Mouse (Mus musculus): Measurements from ENCODE around the gene Epp13. TPM values are rescaled to one million over a fixed set of nuclear protein-coding genes. Genes with fewer than 3 reads are reported as not detected.
"Not testable (repeated sequence)": the region's sequence is repeated elsewhere in the genome, so short reads cannot be mapped to it uniquely, and the experiment has no call there.

Epp13 gene
- not detected in 2 replicates for polyA plus RNA-seq (2015; fragmentation: Nextera tagmentation; extraction: Ambion mirVana)

DNA sequence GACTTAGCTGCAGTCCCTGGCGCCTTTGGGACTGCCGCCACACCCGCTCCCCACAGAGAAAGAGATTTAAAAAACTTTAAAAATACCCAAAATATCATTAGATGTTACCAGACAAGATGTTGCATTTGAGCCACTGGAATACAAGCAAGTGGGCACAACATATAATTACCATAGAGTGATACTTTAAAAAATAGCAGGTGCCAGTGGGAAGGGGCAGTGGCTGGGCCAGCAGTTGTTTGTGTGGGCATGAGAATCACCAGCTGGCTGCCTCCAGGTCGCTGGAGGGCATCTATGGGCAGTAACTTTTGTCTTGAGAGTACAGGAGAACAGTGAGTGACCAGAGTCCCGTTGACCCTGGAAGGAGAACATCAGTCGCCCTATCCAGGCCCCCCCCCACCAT is at the start of gene Epp13:
Epp13 (plus strand) TSS at position 301 of the 400 bp plus-strand sequence.
- Histone ChIP-seq H3K36me3 (replicated peaks) (no peaks in the 10 kb centered on the region), H3K4me1 (replicated peaks) (no peaks in the 10 kb centered on the region), H3K4me2 (no peak within 1 kb of the TSS), H3K9me3 (replicated peaks) (no peaks in the 10 kb centered on the region), H3K27me3 (no peaks in the 10 kb centered on the region), H3K9ac (no peak within 1 kb of the TSS), H3K27ac (replicated peaks) (no peak within 1 kb of the TSS), H3K4me3 (replicated peaks) (no peak within 1 kb of the TSS)
- no peak for ATAC-seq (ENCODE audit: insufficient read depth)
- 70% methylated on average over 6 of the region's 6 CpGs for WGBS (ENCODE audit: insufficient replicate concordance)

DNA sequence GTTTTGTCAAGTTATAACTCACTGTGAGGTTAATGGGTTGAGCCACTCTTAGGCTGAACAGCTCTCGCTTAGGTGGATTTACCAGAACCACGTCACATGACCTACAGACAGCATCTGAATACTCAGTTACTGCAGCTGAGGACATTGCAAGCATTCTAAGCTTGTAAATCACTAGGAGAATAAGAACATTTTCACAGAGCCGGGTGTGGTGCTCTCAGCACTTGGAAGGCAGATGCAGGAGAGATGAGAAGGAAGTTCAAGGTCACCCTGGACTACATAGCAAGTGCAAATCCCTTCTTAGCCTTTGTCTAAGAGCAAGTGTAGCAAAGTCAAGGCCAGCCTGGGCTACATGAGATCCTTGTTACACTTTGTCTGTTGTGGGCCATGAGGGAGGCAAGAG is 48.3 kb upstream of the Epp13 start:
- no peaks in the 10 kb centered on the region for H3K4me1 ChIP-seq (replicated peaks)
- H3K4me2 ChIP-seq, result no peak overlapping the region
- no peaks in the 10 kb centered on the region for H3K27me3 ChIP-seq
- no peak for ATAC-seq (ENCODE audit: insufficient read depth)
- WGBS (ENCODE audit: insufficient replicate concordance), result 49% methylated on average over 3 of the region's 3 CpGs
- no peaks in the 10 kb centered on the region for H3K36me3 ChIP-seq (replicated peaks)
- no peak overlapping the region for H3K27ac ChIP-seq (replicated peaks)
- no peak overlapping the region for H3K4me3 ChIP-seq (replicated peaks)
- H3K9me3 ChIP-seq (replicated peaks), result no peaks in the 10 kb centered on the region
- H3K9ac ChIP-seq, result no peak overlapping the region

DNA sequence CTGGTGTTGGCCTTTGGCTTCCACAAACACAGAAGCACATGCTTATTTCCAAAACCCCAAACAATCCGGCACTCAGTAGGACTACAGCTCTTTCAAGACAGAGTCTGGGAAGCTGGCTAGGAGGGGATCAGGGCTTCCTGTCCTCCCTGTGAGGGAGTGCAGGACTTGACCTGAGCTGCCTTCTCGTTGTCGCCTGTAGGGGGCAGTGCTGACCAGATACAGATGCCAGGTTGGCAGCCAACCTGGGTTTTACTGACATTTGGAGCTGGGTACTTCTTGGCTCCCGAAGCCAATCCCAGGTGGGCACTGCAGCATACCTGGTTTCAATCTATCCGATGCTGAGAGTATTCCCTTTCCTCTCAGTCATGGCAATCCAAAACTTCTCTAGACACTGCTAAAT is 39.4 kb upstream of the Epp13 start:
- no peak overlapping the region for H3K4me2 ChIP-seq
- no peak overlapping the region for H3K27ac ChIP-seq (replicated peaks)
- ATAC-seq (ENCODE audit: insufficient read depth), result no peak
- no peaks in the 10 kb centered on the region for H3K36me3 ChIP-seq (replicated peaks)
- no peak overlapping the region for H3K4me3 ChIP-seq (replicated peaks)
- no peaks in the 10 kb centered on the region for H3K9me3 ChIP-seq (replicated peaks)
- no peaks in the 10 kb centered on the region for H3K4me1 ChIP-seq (replicated peaks)
- H3K27me3 ChIP-seq, result no peaks in the 10 kb centered on the region
- WGBS (ENCODE audit: insufficient replicate concordance), result 26% methylated on average over 5 of the region's 5 CpGs
- no peak overlapping the region for H3K9ac ChIP-seq

DNA sequence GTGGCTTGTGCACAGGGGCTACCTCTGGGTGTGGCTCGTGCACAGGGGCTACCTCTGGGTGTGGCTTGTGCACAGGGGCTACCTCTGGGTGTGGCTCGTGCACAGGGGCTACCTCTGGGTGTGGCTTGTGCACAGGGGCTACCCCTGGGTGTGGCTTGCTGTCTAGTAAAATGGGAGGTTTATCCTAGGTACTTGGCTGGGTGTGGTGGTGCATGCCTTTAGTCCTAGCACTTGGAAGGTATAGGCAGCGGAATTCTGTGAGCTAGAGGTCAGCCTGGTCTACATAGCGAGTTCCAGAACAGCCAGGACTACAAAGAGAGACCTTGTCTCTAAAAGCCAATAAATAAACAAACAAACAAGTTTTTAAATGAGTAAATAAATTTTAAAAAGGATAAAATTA is 37.8 kb upstream of the Epp13 start:
- WGBS (ENCODE audit: insufficient replicate concordance), result 44% methylated on average over 4 of the region's 4 CpGs
- not testable (repeated sequence) for H3K9me3 ChIP-seq (replicated peaks); H3K4me1 ChIP-seq (replicated peaks); H3K27me3 ChIP-seq; H3K4me3 ChIP-seq (replicated peaks); ATAC-seq (ENCODE audit: insufficient read depth); H3K4me2 ChIP-seq; H3K27ac ChIP-seq (replicated peaks); H3K9ac ChIP-seq; H3K36me3 ChIP-seq (replicated peaks)

DNA sequence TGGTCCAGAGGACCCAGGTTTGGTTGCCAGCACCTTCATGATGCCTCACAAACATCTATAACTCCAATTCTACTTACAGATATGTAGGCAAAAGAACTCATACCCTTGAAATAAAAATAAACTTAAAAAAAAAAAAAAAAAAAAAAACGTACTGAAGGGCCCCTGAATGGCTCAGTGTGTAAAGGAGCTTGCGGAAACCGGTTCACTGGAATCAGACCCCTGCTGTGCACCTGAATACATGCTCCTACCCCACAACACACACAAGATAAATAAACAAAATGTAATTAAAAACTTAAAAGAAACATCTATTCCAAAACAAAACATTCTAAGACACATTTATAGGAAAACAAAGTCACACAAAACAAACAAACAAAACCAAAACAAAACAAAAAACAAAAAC is 32.4 kb upstream of the Epp13 start:
- no peak overlapping the region for H3K4me3 ChIP-seq (replicated peaks)
- H3K27ac ChIP-seq (replicated peaks), result no peak overlapping the region
- H3K9ac ChIP-seq, result no peak overlapping the region
- 45% methylated on average over 3 of the region's 3 CpGs for WGBS (ENCODE audit: insufficient replicate concordance)
- H3K9me3 ChIP-seq (replicated peaks), result no peaks in the 10 kb centered on the region
- no peaks in the 10 kb centered on the region for H3K4me1 ChIP-seq (replicated peaks)
- no peak for ATAC-seq (ENCODE audit: insufficient read depth)
- H3K36me3 ChIP-seq (replicated peaks), result no peaks in the 10 kb centered on the region
- no peaks in the 10 kb centered on the region for H3K27me3 ChIP-seq
- H3K4me2 ChIP-seq, result no peak overlapping the region

DNA sequence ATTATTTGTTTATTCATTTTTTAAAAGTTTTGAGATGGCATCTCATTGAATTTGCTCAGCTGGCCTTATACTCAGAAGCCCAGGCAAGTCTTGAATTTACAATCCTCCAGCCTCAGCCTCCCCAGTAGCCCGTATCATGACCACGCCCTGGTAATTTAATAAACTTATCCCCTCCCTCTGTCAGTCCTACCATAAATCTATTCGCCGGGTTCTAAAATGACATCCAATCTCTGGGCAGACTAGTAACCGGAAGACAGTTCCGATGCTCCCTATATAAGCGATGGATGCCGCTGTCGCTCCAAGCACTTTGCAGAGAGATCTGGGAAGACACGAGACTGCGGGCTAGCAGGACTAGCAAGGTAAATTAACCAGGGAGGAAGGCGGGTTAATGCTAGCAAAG is 30.5 kb upstream of the Epp13 start, which contains the start of gene Zscan5b:
Zscan5b (plus strand) TSS at position 301 of the 400 bp plus-strand sequence.
- WGBS (ENCODE audit: insufficient replicate concordance), result 80% methylated on average over 12 of the region's 12 CpGs
- H3K4me3 ChIP-seq (replicated peaks), result no peak within 1 kb of the TSS
- ATAC-seq (ENCODE audit: insufficient read depth), result no peak
- H3K9me3 ChIP-seq (replicated peaks), result no peaks in the 10 kb centered on the region
- no peak within 1 kb of the TSS for H3K27ac ChIP-seq (replicated peaks)
- no peak within 1 kb of the TSS for H3K4me2 ChIP-seq
- H3K27me3 ChIP-seq, result no peaks in the 10 kb centered on the region
- no peaks in the 10 kb centered on the region for H3K4me1 ChIP-seq (replicated peaks)
- no peaks in the 10 kb centered on the region for H3K36me3 ChIP-seq (replicated peaks)
- H3K9ac ChIP-seq, result no peak within 1 kb of the TSS

DNA sequence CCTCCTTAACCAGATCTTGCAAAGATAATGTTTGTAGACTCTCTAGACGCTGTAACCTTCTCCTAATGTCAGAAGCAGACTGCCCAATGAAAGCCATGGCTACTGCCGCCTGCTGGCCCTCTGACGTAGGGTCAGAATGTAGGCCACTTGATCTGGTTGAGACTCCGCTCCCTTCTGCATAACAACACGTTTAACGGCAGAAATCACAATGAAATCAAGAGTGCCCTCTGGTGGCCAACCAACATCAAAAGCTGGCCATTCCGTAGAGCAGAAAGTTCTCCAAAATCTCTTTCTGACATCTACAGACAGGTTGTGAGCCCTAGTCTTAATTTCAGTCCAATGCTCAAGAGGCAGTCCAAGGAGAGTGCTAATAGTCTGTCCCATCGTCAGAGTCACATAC is 24.0 kb upstream of the Epp13 start:
- H3K9me3 ChIP-seq (replicated peaks); H3K27ac ChIP-seq (replicated peaks); ATAC-seq (ENCODE audit: insufficient read depth); H3K9ac ChIP-seq; H3K4me1 ChIP-seq (replicated peaks); H3K4me3 ChIP-seq (replicated peaks); H3K4me2 ChIP-seq; H3K27me3 ChIP-seq; H3K36me3 ChIP-seq (replicated peaks): not testable (repeated sequence)
- 50% methylated on average over 8 of the region's 8 CpGs for WGBS (ENCODE audit: insufficient replicate concordance)

DNA sequence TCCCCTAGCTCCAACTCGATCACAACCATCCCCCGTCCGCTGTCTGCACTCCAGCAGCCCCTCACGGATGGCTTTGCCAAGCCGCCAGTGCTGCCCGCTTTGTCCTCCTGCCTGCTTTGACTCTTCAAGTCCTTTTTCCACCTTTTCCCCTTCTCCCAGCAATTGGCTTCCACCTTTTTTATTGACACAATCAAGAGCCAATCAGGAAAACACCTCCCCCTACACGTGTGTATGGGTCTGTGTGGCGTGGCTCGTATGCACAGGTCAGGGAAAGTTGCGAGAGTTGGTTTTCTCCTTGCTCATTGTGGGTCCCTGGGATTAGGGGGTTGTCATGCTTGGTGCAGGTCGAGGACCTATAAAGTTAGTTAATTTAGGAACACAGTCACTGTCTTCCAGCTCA is 12.7 kb upstream of the Epp13 start:
- no peak for ATAC-seq (ENCODE audit: insufficient read depth)
- WGBS (ENCODE audit: insufficient replicate concordance), result 36% methylated on average over 11 of the region's 11 CpGs

DNA sequence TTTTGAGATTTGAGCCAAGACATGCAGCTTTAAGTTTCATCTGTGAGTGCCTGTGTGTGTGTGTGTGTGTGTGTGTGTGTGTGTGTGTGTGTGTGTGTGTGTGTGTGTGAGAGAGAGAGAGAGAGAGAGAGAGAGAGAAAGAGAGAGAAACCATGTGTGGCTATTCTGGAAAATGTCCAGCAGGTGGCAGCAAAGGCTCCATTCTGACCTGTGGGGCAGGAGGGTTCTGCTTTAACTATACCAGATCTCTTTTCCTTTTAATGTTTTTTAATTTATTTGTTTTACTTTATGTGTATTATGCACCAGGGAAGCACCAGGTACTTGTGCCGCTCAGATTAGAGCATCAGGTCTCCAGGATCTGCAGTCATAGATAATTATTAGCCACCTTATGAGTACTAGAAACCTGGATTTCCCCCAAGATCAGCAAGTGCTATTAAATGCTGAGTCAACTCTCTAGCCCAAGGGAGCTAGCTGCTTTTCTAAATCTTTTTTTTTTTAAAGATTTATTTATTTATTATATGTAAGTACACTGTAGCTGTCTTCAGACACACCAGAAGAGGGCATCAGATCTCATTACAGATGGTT is 11.6 kb upstream of the Epp13 start:
- not testable (repeated sequence) for H3K27ac ChIP-seq (replicated peaks); H3K4me1 ChIP-seq (replicated peaks); ATAC-seq (ENCODE audit: insufficient read depth); H3K9me3 ChIP-seq (replicated peaks); H3K9ac ChIP-seq; H3K4me3 ChIP-seq (replicated peaks); H3K27me3 ChIP-seq; H3K4me2 ChIP-seq; H3K36me3 ChIP-seq (replicated peaks)
- WGBS (ENCODE audit: insufficient replicate concordance), result 5% methylated on average over 1 of the region's 1 CpGs

More for the DNA sequence above, 12.7 kb upstream of the Epp13 start:
- Histone ChIP-seq H3K36me3 (replicated peaks) (no peaks in the 10 kb centered on the region), H3K27ac (replicated peaks) (no peak overlapping the region), H3K4me2 (no peak overlapping the region), H3K9me3 (replicated peaks) (no peaks in the 10 kb centered on the region), H3K4me1 (replicated peaks) (no peaks in the 10 kb centered on the region), H3K27me3 (no peaks in the 10 kb centered on the region), H3K4me3 (replicated peaks) (no peak overlapping the region), H3K9ac (no peak overlapping the region)

DNA sequence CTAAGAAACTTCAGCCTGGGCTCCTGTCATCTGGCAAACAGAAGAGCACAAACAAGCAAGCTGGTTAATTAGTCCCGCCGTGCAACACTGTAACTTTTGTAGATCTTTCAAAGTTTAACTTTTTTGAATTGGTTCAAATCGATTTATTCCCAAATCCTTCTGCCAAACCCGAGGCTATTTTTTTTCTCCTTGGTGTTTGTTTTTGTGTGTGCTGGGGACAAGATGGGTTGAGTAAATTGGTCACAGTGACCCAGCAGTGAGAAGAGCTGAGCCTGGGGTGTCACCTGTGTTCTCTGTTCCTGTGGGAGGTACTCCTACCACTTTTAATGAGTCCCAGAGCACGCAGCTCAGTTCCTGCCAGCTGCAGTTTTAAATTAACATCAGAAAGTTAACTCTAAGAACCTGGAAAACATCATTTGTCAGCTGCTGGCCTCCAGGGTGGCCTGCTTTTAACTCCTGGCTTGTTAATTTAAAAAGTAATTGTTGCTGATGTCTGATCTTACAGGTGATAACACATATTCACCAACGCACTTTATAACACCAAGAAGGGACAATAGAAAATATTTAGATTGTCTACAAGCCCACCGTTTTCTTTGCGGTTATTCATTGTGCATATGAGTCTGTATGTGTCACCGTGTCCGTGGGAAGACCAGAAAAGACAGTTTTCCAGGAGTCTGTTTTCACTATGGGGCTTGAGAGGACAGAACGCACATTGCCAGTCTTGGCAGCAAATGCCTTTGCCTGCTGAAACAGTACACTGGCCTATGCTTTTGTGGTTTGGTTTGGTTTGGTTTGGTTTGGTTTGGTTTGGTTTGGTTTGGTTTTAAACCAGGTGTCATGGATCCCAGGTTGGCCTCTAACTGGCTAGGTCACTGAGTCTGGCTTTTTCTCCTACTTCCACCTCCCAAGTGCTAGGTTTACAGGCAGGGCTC is 7.9 kb upstream of the Epp13 start:
- ATAC-seq (ENCODE audit: insufficient read depth), result no peak
- no peaks in the 10 kb centered on the region for H3K9me3 ChIP-seq (replicated peaks)
- H3K4me1 ChIP-seq (replicated peaks), result no peaks in the 10 kb centered on the region
- no peaks in the 10 kb centered on the region for H3K27me3 ChIP-seq
- no peak overlapping the region for H3K27ac ChIP-seq (replicated peaks)
- WGBS (ENCODE audit: insufficient replicate concordance), result 35% methylated on average over 11 of the region's 11 CpGs
- H3K36me3 ChIP-seq (replicated peaks), result no peaks in the 10 kb centered on the region
- H3K9ac ChIP-seq, result no peak overlapping the region
- no peak overlapping the region for H3K4me2 ChIP-seq
- no peak overlapping the region for H3K4me3 ChIP-seq (replicated peaks)

DNA sequence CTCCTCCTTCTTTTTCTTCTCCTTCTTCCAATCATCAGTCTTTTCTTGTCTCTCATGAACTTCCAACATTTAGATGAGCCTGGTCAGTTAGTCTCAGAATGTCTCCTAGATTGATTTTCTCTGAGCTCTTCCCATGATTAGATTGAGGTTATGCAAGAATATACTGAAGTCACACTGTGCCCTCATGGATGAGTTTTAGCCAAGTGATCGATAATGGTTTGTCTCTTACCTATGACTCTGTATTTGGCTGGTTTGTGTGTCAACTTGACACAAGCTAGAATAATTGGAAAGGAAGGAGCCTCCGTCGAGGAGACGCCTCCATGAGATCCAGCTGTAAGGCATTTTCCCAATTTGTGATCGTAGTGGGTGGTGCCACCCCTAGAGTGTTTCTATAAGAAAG is 1.9 kb downstream of the Epp13 start:
- no peak overlapping the region for H3K27ac ChIP-seq (replicated peaks)
- no peaks in the 10 kb centered on the region for H3K27me3 ChIP-seq
- 71% methylated on average over 5 of the region's 5 CpGs for WGBS (ENCODE audit: insufficient replicate concordance)
- H3K9ac ChIP-seq, result no peak overlapping the region
- no peak overlapping the region for H3K4me2 ChIP-seq
- ATAC-seq (ENCODE audit: insufficient read depth), result no peak
- H3K36me3 ChIP-seq (replicated peaks), result no peaks in the 10 kb centered on the region
- H3K4me3 ChIP-seq (replicated peaks), result no peak overlapping the region
- no peaks in the 10 kb centered on the region for H3K9me3 ChIP-seq (replicated peaks)
- H3K4me1 ChIP-seq (replicated peaks), result no peaks in the 10 kb centered on the region
